Mouse (Mus musculus) gastrocnemius, postnatal 4 days (tissue): ENCODE data around the gene Ccdc186. TPM values are rescaled to one million over a fixed set of nuclear protein-coding genes. Genes with fewer than 3 reads are reported as not detected.
A peak's percentile ranks its signal among the peaks of the same experiment; 100 is the strongest.
"Not testable (repeated sequence)": the region's sequence is repeated elsewhere in the genome, so short reads cannot be mapped to it uniquely, and the experiment has no call there.

Source experiments
- DNase-seq, 2 experiments: peaks; one replicate each; pipeline ENCODE4 v3.0.0; 2021 to 2022; ENCODE audit warnings: low spot score in 2 of 2, mixed read lengths in 2 of 2
- total RNA-seq, 2 experiments: library from RNA; stranded (reverse); gene quantifications; 2 replicates each; pipeline ENCODE4 v1.2.3; 2021

Gene Ccdc186
- total RNA-seq, 2 experiments from 2014 or later: 29.2 to 36.1 TPM

- no peak for DNase-seq
These were observed 19.6 kb downstream of the Ccdc186 start for GRCm38 (mm10) chr19:56802352-56802746.

- no peak for DNase-seq
These were observed 20.2 kb downstream of the Ccdc186 start for GRCm38 (mm10) chr19:56801656-56802351.

- no peak for DNase-seq
These were observed 20.9 kb downstream of the Ccdc186 start for GRCm38 (mm10) chr19:56800930-56801655.

GRCm38 (mm10) chr19:56800226-56800625 is 21.8 kb downstream of the Ccdc186 start:
- DNase-seq: no peak

GRCm38 (mm10) chr19:56797376-56797775 is 24.6 kb downstream of the Ccdc186 start:
- DNase-seq: no peak

- no peak for DNase-seq
These were observed 33.0 kb downstream of the Ccdc186 start for GRCm38 (mm10) chr19:56788952-56789351.

- DNase-seq: no peak
These were observed 34.1 kb downstream of the Ccdc186 start for GRCm38 (mm10) chr19:56787911-56788310.

GRCm38 (mm10) chr19:56778532-56778931 is 43.5 kb downstream of the Ccdc186 start:
- DNase-seq: not testable (repeated sequence)

- DNase-seq: peak in 1 of 2 experiments; percentile 50
These were observed 45.1 kb downstream of the Ccdc186 start for GRCm38 (mm10) chr19:56776719-56777382.

- peak in 1 of 2 experiments; percentile 27 for DNase-seq
These were observed 45.9 kb downstream of the Ccdc186 start for GRCm38 (mm10) chr19:56775893-56776718.

- DNase-seq: no peak
These were observed 46.8 kb downstream of the Ccdc186 start for GRCm38 (mm10) chr19:56774971-56775892.

- DNase-seq: no peak
These were observed 47.5 kb downstream of the Ccdc186 start for GRCm38 (mm10) chr19:56774408-56774962.

GRCm38 (mm10) chr19:56773393-56773971 is 48.5 kb downstream of the Ccdc186 start:
- no peak for DNase-seq

- no peak for DNase-seq
These were observed 49.8 kb downstream of the Ccdc186 start for GRCm38 (mm10) chr19:56772158-56772557.

GRCm38 (mm10) chr19:56769024-56769423 is 53.0 kb downstream of the Ccdc186 start:
- no peak for DNase-seq

- DNase-seq: no peak
These were observed 59.3 kb downstream of the Ccdc186 start for GRCm38 (mm10) chr19:56762686-56763085.

GRCm38 (mm10) chr19:56761727-56762126 is 60.3 kb downstream of the Ccdc186 start:
- no peak for DNase-seq

- DNase-seq: no peak
These were observed 60.9 kb downstream of the Ccdc186 start for GRCm38 (mm10) chr19:56761096-56761495.

- DNase-seq: no peak
These were observed 61.6 kb downstream of the Ccdc186 start for GRCm38 (mm10) chr19:56760306-56760940.
